Mouse (Mus musculus): ENCODE data around the gene Apba1.
A peak's percentile ranks its signal among the peaks of the same experiment; 100 is the strongest.

Apba1 gene

GRCm38 (mm10) chr19:23758554-23759321 is at the start of gene Apba1:
Gene Apba1, plus strand, starts transcription at chr19:23758887.
- peak; percentile 66 for ATAC-seq (ENCODE audit: low TSS enrichment)

- no peak for ATAC-seq (ENCODE audit: low TSS enrichment)
Observed at GRCm38 (mm10) chr19:23746506-23746905, 12.2 kb upstream of the Apba1 start.

- ATAC-seq (ENCODE audit: low TSS enrichment) = no peak
Observed at GRCm38 (mm10) chr19:23757011-23757410, 1.7 kb upstream of the Apba1 start.

GRCm38 (mm10) chr19:23757961-23758553 is 630 bp upstream of the Apba1 start:
- peak; percentile 60 for ATAC-seq (ENCODE audit: low TSS enrichment)

GRCm38 (mm10) chr19:23759322-23759945 is 747 bp downstream of the Apba1 start:
- peak; percentile 43 for ATAC-seq (ENCODE audit: low TSS enrichment)

- no peak for ATAC-seq (ENCODE audit: low TSS enrichment)
Observed at GRCm38 (mm10) chr19:23763371-23763770, 4.7 kb downstream of the Apba1 start.

GRCm38 (mm10) chr19:23764051-23764450 is 5.4 kb downstream of the Apba1 start:
- no peak for ATAC-seq (ENCODE audit: low TSS enrichment)

GRCm38 (mm10) chr19:23768864-23769263 is 10.2 kb downstream of the Apba1 start:
- ATAC-seq (ENCODE audit: low TSS enrichment) = no peak

- ATAC-seq (ENCODE audit: low TSS enrichment) = no peak
Observed at GRCm38 (mm10) chr19:23770494-23771423, 12.1 kb downstream of the Apba1 start.

- ATAC-seq (ENCODE audit: low TSS enrichment) = no peak
Observed at GRCm38 (mm10) chr19:23771971-23772370, 13.3 kb downstream of the Apba1 start.

GRCm38 (mm10) chr19:23775356-23775755 is 16.7 kb downstream of the Apba1 start:
- ATAC-seq (ENCODE audit: low TSS enrichment) = no peak

- no peak for ATAC-seq (ENCODE audit: low TSS enrichment)
Observed at GRCm38 (mm10) chr19:23779130-23779529, 20.4 kb downstream of the Apba1 start.

GRCm38 (mm10) chr19:23780105-23780504 is 21.4 kb downstream of the Apba1 start:
- no peak for ATAC-seq (ENCODE audit: low TSS enrichment)

GRCm38 (mm10) chr19:23781968-23782367 is 23.3 kb downstream of the Apba1 start:
- no peak for ATAC-seq (ENCODE audit: low TSS enrichment)

- ATAC-seq (ENCODE audit: low TSS enrichment) = peak; percentile 75
Observed at GRCm38 (mm10) chr19:23788420-23789132, 29.9 kb downstream of the Apba1 start.

- no peak for ATAC-seq (ENCODE audit: low TSS enrichment)
Observed at GRCm38 (mm10) chr19:23791704-23792103, 33.0 kb downstream of the Apba1 start.

- no peak for ATAC-seq (ENCODE audit: low TSS enrichment)
Observed at GRCm38 (mm10) chr19:23792559-23792958, 33.9 kb downstream of the Apba1 start.

- ATAC-seq (ENCODE audit: low TSS enrichment) = peak; percentile 53
Observed at GRCm38 (mm10) chr19:23794491-23794890, 35.8 kb downstream of the Apba1 start.

GRCm38 (mm10) chr19:23795156-23795555 is 36.5 kb downstream of the Apba1 start:
- peak; percentile 60 for ATAC-seq (ENCODE audit: low TSS enrichment)

GRCm38 (mm10) chr19:23801174-23801573 is 42.5 kb downstream of the Apba1 start:
- no peak for ATAC-seq (ENCODE audit: low TSS enrichment)

- no peak for ATAC-seq (ENCODE audit: low TSS enrichment)
Observed at GRCm38 (mm10) chr19:23803221-23803870, 44.7 kb downstream of the Apba1 start.

Measured in frontal cortex, adult (tissue).